Comparison of ENCODE assay signal across 19 mouse cellular contexts in the genomic region with DNA sequence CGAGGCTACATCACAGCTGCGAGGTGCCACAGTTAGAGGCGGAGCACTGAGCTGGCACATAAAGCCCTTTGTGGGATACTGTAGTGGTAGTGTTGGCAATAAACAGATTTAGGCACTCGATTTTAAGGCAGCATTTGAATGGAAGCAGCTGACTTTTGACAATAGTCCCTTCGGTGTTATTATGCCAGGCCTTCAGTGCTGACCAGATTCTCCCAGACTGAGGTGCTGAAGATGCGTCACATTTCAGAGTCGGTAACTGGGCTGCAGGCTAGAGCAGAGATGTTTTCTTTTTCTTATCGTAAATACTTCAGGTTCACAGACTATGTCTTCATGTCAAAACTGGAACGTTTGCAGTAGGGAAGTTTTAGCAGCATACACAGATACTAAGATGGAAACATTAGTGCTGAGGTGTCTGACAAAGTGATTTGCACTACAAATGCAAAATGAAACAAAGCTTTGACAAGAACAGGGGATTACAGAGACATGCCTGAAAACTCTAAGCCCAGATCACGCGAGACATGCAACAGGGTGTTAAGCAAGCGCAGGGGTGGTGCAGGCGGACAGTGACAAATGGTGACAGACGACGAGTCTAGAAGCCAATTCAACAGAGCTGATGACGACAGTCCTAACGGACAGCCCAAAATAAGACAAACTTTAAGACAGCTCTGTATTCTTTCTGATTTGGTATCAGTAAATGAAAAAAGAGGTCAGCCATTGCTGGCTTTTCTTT.
DNase-seq lines count a peak whose midpoint lies in the region; ATAC-seq lines count a peak whose summit lies in the region.
"Had no signal": no experiment of that assay in that cellular context is flagged by ENCODE, and none has a peak within 500 bp of the region (broad histone marks: within the 10 kb centered on the region; RNA-seq: fewer than 3 reads in every experiment).

No protein-coding gene starts in this region.

- peak; percentile 34; the same call in 1 of the 2 replicates for ATAC-seq in megakaryocyte, adult 5-6 weeks (ENCODE audit: poor library complexity, severe bottlenecking)
- ATAC-seq: forebrain, postnatal 0 days; intestine, embryonic 15.5 days had no signal

- DNase-seq in heart, adult 11 months, result peak; percentile 79
- no peak for DNase-seq in heart, adult 8-10 months (ENCODE audit: low spot score)
- DNase-seq in R1 (ENCODE audit: low read depth, low spot score) (peak; percentile 17), ZHBTc4 (ENCODE audit: low read depth, low spot score) (peak; percentile 14)
- no peak for DNase-seq in layer of hippocampus, adult 9-11 months
- DNase-seq in right cerebral cortex, postnatal 10 days (ENCODE audit: low spot score in 2 of 2), result no peak
- DNase-seq: cerebellum, adult 11-12 months; cerebellum, postnatal 10 days; forebrain, postnatal 0 days; gastrocnemius, postnatal 36 days; kidney, postnatal 25 days; left cerebral cortex, postnatal 4 days; lung, embryonic 14.5 days; lung, postnatal 36 days; right cerebral cortex, postnatal 25 days; spleen, adult 18-20 months; thymus, postnatal 14 days had no signal

Comparison
In these comparisons a context has a peak if more than half of its experiments do, and no peak if none do; other contexts are left out.
1. DNase-seq: peak in heart, adult 11 months (single experiment), R1 (single experiment) and ZHBTc4 (single experiment); none in heart, adult 8-10 months (single experiment), layer of hippocampus, adult 9-11 months (single experiment) and right cerebral cortex, postnatal 10 days (0 of 2).